Mouse (Mus musculus) 416B (cell line): ENCODE results near the gene Gm49318.

Source experiments
- DNase-seq: peaks from one replicate; pipeline ENCODE4 v3.0.0; 2011; ENCODE audit warnings: low read depth

The Gm49318 gene

GRCm38 (mm10) chr9:22030386-22030785 is 40.7 kb downstream of the Gm49318 start:
- DNase-seq: no peak

- no peak for DNase-seq
Observed at GRCm38 (mm10) chr9:22028467-22028866, 42.6 kb downstream of the Gm49318 start.

- DNase-seq: no peak
Observed at GRCm38 (mm10) chr9:22024592-22024991, 46.5 kb downstream of the Gm49318 start.

- no peak for DNase-seq
Observed at GRCm38 (mm10) chr9:22017208-22017825, 53.7 kb downstream of the Gm49318 start.

GRCm38 (mm10) chr9:22016245-22016644 is 54.8 kb downstream of the Gm49318 start:
- DNase-seq: no peak

- DNase-seq: no peak
Observed at GRCm38 (mm10) chr9:22012731-22013130, 58.3 kb downstream of the Gm49318 start.

GRCm38 (mm10) chr9:22011055-22011454 is 60.0 kb downstream of the Gm49318 start:
- no peak for DNase-seq

GRCm38 (mm10) chr9:22004546-22004945 is 66.5 kb downstream of the Gm49318 start:
- DNase-seq: no peak

- peak; percentile 87 for DNase-seq
Observed at GRCm38 (mm10) chr9:22003163-22003554, 67.9 kb downstream of the Gm49318 start.

GRCm38 (mm10) chr9:22002194-22003162 is 68.6 kb downstream of the Gm49318 start, which contains the start of the genes Ccdc151 and Prkcsh:
Gene Ccdc151, minus strand, starts transcription at chr9:22002634.
Gene Prkcsh, plus strand, starts transcription at chr9:22002806.
- peak; percentile 100 for DNase-seq

- no peak for DNase-seq
Observed at GRCm38 (mm10) chr9:22001633-22002032, 69.4 kb downstream of the Gm49318 start.

- DNase-seq: no peak
Observed at GRCm38 (mm10) chr9:22000296-22000695, 70.8 kb downstream of the Gm49318 start.

- DNase-seq: no peak
Observed at GRCm38 (mm10) chr9:21996178-21996867, 74.7 kb downstream of the Gm49318 start.

- no peak for DNase-seq
Observed at GRCm38 (mm10) chr9:21992227-21992626, 78.8 kb downstream of the Gm49318 start.

- no peak for DNase-seq
Observed at GRCm38 (mm10) chr9:21989230-21990110, 81.6 kb downstream of the Gm49318 start, which contains the start of gene Rgl3. Gene Rgl3, minus strand, starts transcription at chr9:21989446.

GRCm38 (mm10) chr9:21988421-21989101 is 82.5 kb downstream of the Gm49318 start:
- no peak for DNase-seq

- no peak for DNase-seq
Observed at GRCm38 (mm10) chr9:21987592-21988342, 83.3 kb downstream of the Gm49318 start.
